Mouse (Mus musculus) bone marrow macrophage, adult 2 months (primary cell): ENCODE results near the gene Gipc3.

Experiments used
- CTCF ChIP-seq: IDR thresholded peaks from 2 replicates; pipeline ENCODE4 v1.5.1; 2012; ENCODE audit warnings: low read depth, mild to moderate bottlenecking, low read length, moderate library complexity
- POLR2A ChIP-seq: IDR thresholded peaks from 2 replicates; pipeline ENCODE4 v1.6.1; 2012; ENCODE audit warnings: mild to moderate bottlenecking, low read depth, low read length, borderline replicate concordance

DNA sequence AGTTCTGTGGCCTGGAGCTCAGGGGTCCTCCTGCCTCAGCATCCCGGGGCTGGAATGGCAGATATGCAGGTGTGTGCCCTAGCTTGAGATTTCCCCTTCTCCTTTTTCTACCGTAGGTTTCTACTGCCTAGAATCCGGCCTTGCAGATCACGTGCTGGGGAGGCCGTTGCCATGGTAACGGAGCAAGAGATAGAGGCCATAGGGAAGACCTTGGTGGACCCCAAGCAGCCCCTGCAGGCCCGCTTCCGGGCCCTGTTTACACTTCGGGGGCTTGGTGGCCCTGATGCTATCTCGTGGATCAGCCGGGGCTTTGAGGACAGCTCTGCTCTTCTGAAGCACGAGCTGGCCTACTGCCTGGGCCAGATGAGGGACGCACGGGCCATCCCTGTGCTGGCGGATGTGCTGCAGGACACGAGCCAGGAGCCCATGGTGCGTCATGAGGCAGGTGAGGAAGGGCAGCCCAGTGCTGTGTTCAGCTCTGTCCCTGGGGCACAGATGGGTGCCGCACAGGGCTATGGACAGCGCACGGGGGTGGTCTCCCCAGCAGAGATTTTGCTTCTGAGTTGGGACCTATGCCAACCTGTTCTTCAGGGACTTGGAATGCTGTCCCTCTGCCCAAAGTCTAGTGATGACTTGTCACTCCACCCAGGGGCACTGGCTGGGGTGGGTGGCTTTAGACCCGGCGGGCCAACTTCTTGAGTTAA lies 42.7 kb upstream of the Gipc3 start:
- TF ChIP-seq POLR2A (no peak), CTCF (no peak)
